ENCODE assay signal across 22 mouse cellular contexts in the genomic region with DNA sequence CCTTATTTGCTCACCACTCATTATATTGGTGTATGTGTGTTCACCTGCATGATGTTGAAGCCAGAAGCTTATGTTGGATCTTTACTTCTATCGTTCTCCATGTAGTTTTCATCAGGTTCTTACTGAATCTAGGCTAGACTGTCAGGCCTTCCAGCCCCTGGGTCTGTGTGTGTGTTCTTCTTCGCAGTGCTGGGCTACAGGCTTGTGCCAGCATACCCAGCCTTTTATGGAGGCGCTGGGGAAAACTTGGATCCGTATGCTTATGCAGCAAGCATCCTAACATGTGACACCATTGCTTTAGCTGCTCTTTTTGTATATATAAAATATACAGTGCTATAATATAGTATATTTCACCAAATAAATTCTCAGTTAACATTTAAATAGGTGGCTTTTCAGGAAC. TPM values are rescaled to one million over a fixed set of nuclear protein-coding genes. Genes with fewer than 3 reads are reported as not detected.
DNase-seq lines count a peak whose midpoint lies in the region; ATAC-seq and TF ChIP-seq lines count a peak whose summit lies in the region.
"Had no signal": no experiment of that assay in that cellular context is flagged by ENCODE, and none has a peak within 500 bp of the region (broad histone marks: within the 10 kb centered on the region; RNA-seq: fewer than 3 reads in every experiment).

No protein-coding gene starts in this region.

- peaks cover 11 to 23% of the 10 kb centered on the region in 2 experiments for H3K4me1 ChIP-seq in heart, embryonic 14.5 days (ENCODE audit: control insufficient read depth in 2 of 2, insufficient read depth in 2 of 2, low read length in 2 of 2)
- no peaks in the 10 kb centered on the region; the same call in none of the 2 replicates for H3K4me1 ChIP-seq in intestine, embryonic 16.5 days (ENCODE audit: control insufficient read depth, insufficient read depth, low read length)
- no peaks in the 10 kb centered on the region; the same call in 1 of the 2 replicates for H3K4me1 ChIP-seq in intestine, postnatal 0 days (replicated peaks; ENCODE audit: control insufficient read depth, insufficient read depth, low read length)
- no peaks in the 10 kb centered on the region for H3K4me1 ChIP-seq in stomach, postnatal 0 days (replicated peaks; ENCODE audit: control insufficient read depth, insufficient read depth)
- no peaks in the 10 kb centered on the region for H3K4me1 ChIP-seq in midbrain, embryonic 16.5 days (ENCODE audit: control insufficient read depth, insufficient read depth, low read length)
- H3K4me1 ChIP-seq: forebrain, embryonic 10.5 days; hindbrain, embryonic 10.5 days had no signal

- 57% methylated on average over 4 of the region's 4 CpGs for WGBS in heart, embryonic 14.5 days
- 84% methylated on average over 4 of the region's 4 CpGs for WGBS in intestine, embryonic 16.5 days
- WGBS in intestine, postnatal 0 days, result 84% methylated on average over 4 of the region's 4 CpGs
- WGBS in stomach, postnatal 0 days, result 75% methylated on average over 4 of the region's 4 CpGs
- 93% methylated on average over 4 of the region's 4 CpGs for WGBS in midbrain, embryonic 16.5 days

- H3K27ac ChIP-seq in heart, embryonic 14.5 days (replicated peaks in 1 of 2; ENCODE audit: control insufficient read depth in 1 of 2, insufficient read depth in 1 of 2, low read depth in 2 of 2, low read length in 2 of 2), result peak overlapping the region; percentile 4 to 27; a peak in 2 of 4 replicates
- H3K27ac ChIP-seq in intestine, embryonic 16.5 days (ENCODE audit: low read length), result no peak overlapping the region
- H3K27ac ChIP-seq in intestine, postnatal 0 days (ENCODE audit: low read depth, low read length), result no peak overlapping the region
- H3K27ac ChIP-seq in stomach, postnatal 0 days (replicated peaks), result 0 out of 2 replicates have a peak overlapping the region, but pooled peaks have one; percentile 30
- H3K27ac ChIP-seq in midbrain, embryonic 16.5 days (ENCODE audit: low read length), result no peak overlapping the region
- H3K27ac ChIP-seq: embryonic facial prominence, embryonic 15.5 days; forebrain, embryonic 10.5 days; hindbrain, embryonic 10.5 days; hindbrain, embryonic 14.5 days; intestine, embryonic 15.5 days had no signal

- no peak overlapping the region for H3K4me2 ChIP-seq in heart, embryonic 14.5 days (ENCODE audit: low read length)
- no peak overlapping the region for H3K4me2 ChIP-seq in intestine, embryonic 16.5 days (ENCODE audit: low read depth, low read length)
- no peak overlapping the region for H3K4me2 ChIP-seq in intestine, postnatal 0 days (replicated peaks; ENCODE audit: low read depth)
- H3K4me2 ChIP-seq in stomach, postnatal 0 days (replicated peaks; ENCODE audit: low read depth), result no peak overlapping the region
- no peak overlapping the region for H3K4me2 ChIP-seq in midbrain, embryonic 16.5 days (ENCODE audit: low read length)
- H3K4me2 ChIP-seq: embryonic facial prominence, embryonic 15.5 days; hindbrain, embryonic 14.5 days; intestine, embryonic 15.5 days had no signal

- H3K36me3 ChIP-seq in heart, embryonic 14.5 days (ENCODE audit: control insufficient read depth, insufficient read depth, low read length), result no peaks in the 10 kb centered on the region
- no peaks in the 10 kb centered on the region for H3K36me3 ChIP-seq in intestine, embryonic 16.5 days (ENCODE audit: control insufficient read depth, insufficient read depth, low read length)
- no peaks in the 10 kb centered on the region for H3K36me3 ChIP-seq in intestine, postnatal 0 days (ENCODE audit: control insufficient read depth, insufficient read depth)
- H3K36me3 ChIP-seq in stomach, postnatal 0 days (ENCODE audit: control insufficient read depth, insufficient read depth, low read length), result no peaks in the 10 kb centered on the region
- H3K36me3 ChIP-seq in midbrain, embryonic 16.5 days (ENCODE audit: control insufficient read depth, insufficient read depth, low read length), result no peaks in the 10 kb centered on the region
- H3K36me3 ChIP-seq: embryonic facial prominence, embryonic 15.5 days had no signal

- no peak for TF ChIP-seq CTCF in intestine, postnatal 0 days (IDR thresholded peaks at IDR 0.05; ENCODE audit: low read depth)
- no peak for TF ChIP-seq CTCF in stomach, postnatal 0 days (IDR thresholded peaks at IDR 0.05; ENCODE audit: low read depth)

- intact Hi-C loops in heart, postnatal 36 days (cut with DNase I), result no loop called here
- intact Hi-C loops in heart, postnatal 25 days (cut with DNase I), result loop anchor here (5.0 kb wide), 1 partner anchor 34 kb away; no protein-coding TSS in a partner anchor

- H3K9ac ChIP-seq in heart, embryonic 14.5 days (ENCODE audit: low read length), result no peak overlapping the region
- no peak overlapping the region for H3K9ac ChIP-seq in intestine, embryonic 16.5 days (ENCODE audit: low read depth, low read length)
- H3K9ac ChIP-seq in intestine, postnatal 0 days (ENCODE audit: low read depth, low read length), result no peak overlapping the region
- no peak overlapping the region for H3K9ac ChIP-seq in stomach, postnatal 0 days (ENCODE audit: low read length)
- no peak overlapping the region for H3K9ac ChIP-seq in midbrain, embryonic 16.5 days (ENCODE audit: low read depth, low read length)
- H3K9ac ChIP-seq: embryonic facial prominence, embryonic 15.5 days; hindbrain, embryonic 14.5 days; intestine, embryonic 15.5 days had no signal

- no peak for ATAC-seq in heart, embryonic 14.5 days (ENCODE audit: insufficient number of reproducible peaks, insufficient read depth, low FRiP score, low read depth)
- ATAC-seq in intestine, embryonic 16.5 days, result peak; percentile 37; the same call in 1 of the 2 replicates
- ATAC-seq in intestine, postnatal 0 days, result no peak
- ATAC-seq in stomach, postnatal 0 days (ENCODE audit: low FRiP score, low TSS enrichment), result peak; percentile 42; the same call in 1 of the 2 replicates
- ATAC-seq in midbrain, embryonic 16.5 days, result no peak
- ATAC-seq: forebrain, embryonic 14.5 days; intestine, embryonic 15.5 days had no signal

- peak; percentile 70 for DNase-seq in heart, adult 11 months
- no peak for DNase-seq in heart, postnatal 36 days
- DNase-seq in heart, postnatal 25 days (ENCODE audit: low spot score), result no peak
- DNase-seq in stomach, postnatal 0 days (ENCODE audit: low spot score), result no peak
- DNase-seq: adrenal gland, postnatal 10 days; cerebellum, adult 11 months; cerebellum, adult 8-10 months; cerebellum, postnatal 14 days; embryo, embryonic 11 days; gastrocnemius, postnatal 10 days; kidney, adult 8-10 months had no signal

- no peaks in the 10 kb centered on the region for H3K9me3 ChIP-seq in heart, embryonic 14.5 days (ENCODE audit: control insufficient read depth, low read length)
- H3K9me3 ChIP-seq in intestine, embryonic 16.5 days (ENCODE audit: control insufficient read depth, low read length), result no peaks in the 10 kb centered on the region
- no peaks in the 10 kb centered on the region for H3K9me3 ChIP-seq in intestine, postnatal 0 days (ENCODE audit: control insufficient read depth)
- H3K9me3 ChIP-seq in stomach, postnatal 0 days (ENCODE audit: control insufficient read depth, low read length), result no peaks in the 10 kb centered on the region
- no peaks in the 10 kb centered on the region for H3K9me3 ChIP-seq in midbrain, embryonic 16.5 days (replicated peaks; ENCODE audit: control insufficient read depth, low read length, poor library complexity, severe bottlenecking)
- H3K9me3 ChIP-seq: embryonic facial prominence, embryonic 15.5 days; forebrain, embryonic 10.5 days; hindbrain, embryonic 10.5 days; intestine, embryonic 15.5 days had no signal

- no peak overlapping the region for H3K4me3 ChIP-seq in heart, embryonic 14.5 days (ENCODE audit: control insufficient read depth in 1 of 2, insufficient read depth in 1 of 2, low read depth in 1 of 2, low read length in 2 of 2)
- H3K4me3 ChIP-seq in intestine, embryonic 16.5 days (ENCODE audit: low read length), result no peak overlapping the region
- no peak overlapping the region for H3K4me3 ChIP-seq in intestine, postnatal 0 days (ENCODE audit: low read depth, low read length)
- H3K4me3 ChIP-seq in stomach, postnatal 0 days (ENCODE audit: low read depth, low read length), result no peak overlapping the region
- no peak overlapping the region for H3K4me3 ChIP-seq in midbrain, embryonic 16.5 days (ENCODE audit: low read depth, low read length)
- H3K4me3 ChIP-seq: embryonic facial prominence, embryonic 15.5 days; erythroblast, embryonic 14.5 days; forebrain, embryonic 10.5 days; hindbrain, embryonic 10.5 days; intestine, embryonic 15.5 days had no signal

- no peaks in the 10 kb centered on the region for H3K27me3 ChIP-seq in heart, embryonic 14.5 days (ENCODE audit: control insufficient read depth, insufficient read depth, low read length)
- no peaks in the 10 kb centered on the region for H3K27me3 ChIP-seq in intestine, embryonic 16.5 days (replicated peaks; ENCODE audit: control insufficient read depth, insufficient read depth, low read length)
- no peaks in the 10 kb centered on the region for H3K27me3 ChIP-seq in intestine, postnatal 0 days (replicated peaks; ENCODE audit: control insufficient read depth, insufficient read depth, low read length)
- H3K27me3 ChIP-seq in stomach, postnatal 0 days (ENCODE audit: control insufficient read depth, insufficient read depth, low read length), result no peaks in the 10 kb centered on the region
- no peaks in the 10 kb centered on the region for H3K27me3 ChIP-seq in midbrain, embryonic 16.5 days (ENCODE audit: control insufficient read depth, insufficient read depth, low read depth, low read length)
- H3K27me3 ChIP-seq: embryonic facial prominence, embryonic 15.5 days; intestine, embryonic 15.5 days had no signal

- no peak for TF ChIP-seq EP300 in stomach, postnatal 0 days (optimal IDR thresholded peaks at IDR 0.05)

RNA-seq across cellular contexts. Expression of a gene that starts 38.0 kb away (rescaled TPM):
- total RNA-seq in heart, postnatal 36 days (2021), result 10 to 100 TPM; 17.0 to 17.1 TPM
- polyA plus RNA-seq in heart, embryonic 14.5 days (2014; fragmentation: Nextera tagmentation; extraction: Ambion mirVana), result 23.4 and 24.3 TPM in 2 replicates
- 10 to 100 TPM; 15.7 to 18.0 TPM for total RNA-seq in heart, postnatal 25 days (2021)
- 14.2 and 15.3 TPM in 2 replicates for polyA plus RNA-seq in intestine, embryonic 16.5 days (2015; fragmentation: Nextera tagmentation; extraction: Ambion mirVana)
- polyA plus RNA-seq in intestine, postnatal 0 days (2015; fragmentation: Nextera tagmentation; extraction: Ambion mirVana), result 6.7 and 8.5 TPM in 2 replicates
- 8.3 and 9.1 TPM in 2 replicates for polyA plus RNA-seq in stomach, postnatal 0 days (2015; fragmentation: Nextera tagmentation; extraction: Ambion mirVana)
- 28.5 and 33.8 TPM in 2 replicates for polyA plus RNA-seq in midbrain, embryonic 16.5 days (2015; fragmentation: Nextera tagmentation; extraction: Ambion mirVana)

RNA-seq across cellular contexts. Expression of a gene that starts 45.5 kb away (rescaled TPM):
- total RNA-seq in heart, postnatal 36 days (2021), result 10 to 100 TPM; 40.9 to 45.6 TPM
- 32.2 and 36.6 TPM in 2 replicates for polyA plus RNA-seq in heart, embryonic 14.5 days (2014; fragmentation: Nextera tagmentation; extraction: Ambion mirVana)
- 10 to 100 TPM; 41.8 to 44.1 TPM for total RNA-seq in heart, postnatal 25 days (2021)
- polyA plus RNA-seq in intestine, embryonic 16.5 days (2015; fragmentation: Nextera tagmentation; extraction: Ambion mirVana), result 32.6 and 33.1 TPM in 2 replicates
- polyA plus RNA-seq in intestine, postnatal 0 days (2015; fragmentation: Nextera tagmentation; extraction: Ambion mirVana), result 38.3 and 43.2 TPM in 2 replicates
- 32.1 and 34.2 TPM in 2 replicates for polyA plus RNA-seq in stomach, postnatal 0 days (2015; fragmentation: Nextera tagmentation; extraction: Ambion mirVana)
- 25.7 and 26.7 TPM in 2 replicates for polyA plus RNA-seq in midbrain, embryonic 16.5 days (2015; fragmentation: Nextera tagmentation; extraction: Ambion mirVana)

Comparison
In these comparisons a context has a peak if more than half of its experiments do, and no peak if none do; other contexts are left out.
1. ATAC-seq: peak in intestine, embryonic 16.5 days (single experiment) and stomach, postnatal 0 days (single experiment); none in heart, embryonic 14.5 days (single experiment), intestine, postnatal 0 days (single experiment) and midbrain, embryonic 16.5 days (single experiment).
2. H3K27ac ChIP-seq: peak in heart, embryonic 14.5 days (2 of 2) and stomach, postnatal 0 days (single experiment); none in intestine, embryonic 16.5 days (single experiment), intestine, postnatal 0 days (single experiment) and midbrain, embryonic 16.5 days (single experiment).